Mouse (Mus musculus) heart, postnatal 0 days (tissue): ENCODE results near the gene Cog6. TPM values are rescaled to one million over a fixed set of nuclear protein-coding genes. Genes with fewer than 3 reads are reported as not detected.

Experiments used
- ATAC-seq: fragments of 200-750 bp; cut with Nextera tagmentation; 2 replicates; pipeline ENCODE4 v1.8.0; 2017; ENCODE audit warnings: low read depth, moderate number of reproducible peaks, moderate library complexity; ENCODE audit not compliant: insufficient read depth
- DNase-seq: peaks from one replicate; pipeline ENCODE4 v3.0.0-alpha.2; 2016; ENCODE audit warnings: low spot score
- H3K27ac ChIP-seq: fragments of 300-500 bp; sonication (generic); 2 replicates; pipeline ENCODE4 v1.5.1; 2014; ENCODE audit warnings: low read depth, mild to moderate bottlenecking
- H3K27me3 ChIP-seq: fragments of 300-500 bp; sonication (generic); 2 replicates; pipeline ENCODE4 v1.6.1; 2014; ENCODE audit warnings: low read length, mixed read lengths; ENCODE audit not compliant: control insufficient read depth, insufficient read depth
- H3K36me3 ChIP-seq: fragments of 300-500 bp; sonication (generic); replicated peaks from 2 replicates; pipeline ENCODE4 v1.6.1; 2014; ENCODE audit warnings: low read length, mixed read lengths; ENCODE audit not compliant: control insufficient read depth, insufficient read depth
- H3K4me1 ChIP-seq: fragments of 300-500 bp; sonication (generic); 2 replicates; pipeline ENCODE4 v1.6.1; 2014; ENCODE audit warnings: antibody characterized with exemption; ENCODE audit not compliant: control insufficient read depth, insufficient read depth
- H3K4me2 ChIP-seq: fragments of 300-500 bp; sonication (generic); 2 replicates; pipeline ENCODE4 v1.6.1; 2014; ENCODE audit warnings: low read depth, mild to moderate bottlenecking, low read length, moderate library complexity
- H3K4me3 ChIP-seq: fragments of 300-500 bp; sonication (generic); 2 replicates; pipeline ENCODE4 v1.5.1; 2014; ENCODE audit warnings: low read depth, low read length
- H3K9ac ChIP-seq: fragments of 300-500 bp; sonication (generic); replicated peaks from 2 replicates; pipeline ENCODE4 v1.6.1; 2014; ENCODE audit warnings: low read depth, low read length, mixed read lengths
- H3K9me3 ChIP-seq: fragments of 300-500 bp; sonication (generic); replicated peaks from 2 replicates; pipeline ENCODE4 v1.6.1; 2016; ENCODE audit warnings: low read length; ENCODE audit not compliant: control insufficient read depth
- CTCF ChIP-seq: IDR thresholded peaks from 2 replicates; pipeline ENCODE4 v1.5.1; 2016; ENCODE audit warnings: antibody characterized with exemption, control low read depth, low read depth
- EP300 ChIP-seq: IDR thresholded peaks from 2 replicates; pipeline ENCODE4 v1.6.1; 2016; ENCODE audit warnings: antibody characterized with exemption, low read depth
- WGBS: fragments of 180-500 bp; shearing (Covaris S2); extraction: QIAGEN DNeasy Blood & Tissue Kit; methylation state at CpG from one replicate; pipeline ENCODE4 v1.1.7; 2014; 5-methylcytosine and 5-hydroxymethylcytosine counted together
- polyA plus RNA-seq: library from polyadenylated mRNA; unstranded; fragments of >200 nt; fragmentation: Nextera tagmentation; extraction: Ambion mirVana; gene quantifications from 2 replicates; pipeline ENCODE4 v1.2.1, GENCODE M21; 2015
- total RNA-seq: library from RNA; depleted of rRNA; stranded (reverse); fragments of >200 nt; gene quantifications from 2 replicates; pipeline ENCODE4 v1.2.3, GENCODE M21; 2014; ENCODE audit warnings: low replicate concordance; rRNA removed

Cog6 gene
- total and polyA plus RNA-seq, 2 experiments from 2014 or later, result 54.7 to 64.5 TPM

GRCm38 (mm10) chr3:52931956-52932355 lies 85.1 kb downstream of the Cog6 start:
- H3K36me3 ChIP-seq, result no peaks in the 10 kb centered on the region
- DNase-seq, result no peak
- no peaks in the 10 kb centered on the region for H3K9me3 ChIP-seq
- no peak for ATAC-seq
- H3K4me3 ChIP-seq, result no peak overlapping the region
- TF ChIP-seq CTCF (no peak), EP300 (no peak)
- peak overlapping the region; percentile 22; the same call in 1 of the 2 replicates for H3K27ac ChIP-seq
- 82% methylated on average over 2 of the region's 2 CpGs for WGBS
- H3K4me2 ChIP-seq, result no peak overlapping the region
- H3K27me3 ChIP-seq, result no peaks in the 10 kb centered on the region
- H3K4me1 ChIP-seq, result no peaks in the 10 kb centered on the region
- no peak overlapping the region for H3K9ac ChIP-seq

Other genes with a start within 250 kb of the Cog6 start
- gene Lhfp, start 24.3 kb upstream of the Cog6 start, total RNA-seq, result 78.0 and 101 TPM in 2 replicates
- 87.2 and 94.9 TPM in 2 replicates for gene Lhfp, start 24.3 kb upstream of the Cog6 start, polyA plus RNA-seq